ENCODE assay signal across 11 mouse cellular contexts in the genomic region with DNA sequence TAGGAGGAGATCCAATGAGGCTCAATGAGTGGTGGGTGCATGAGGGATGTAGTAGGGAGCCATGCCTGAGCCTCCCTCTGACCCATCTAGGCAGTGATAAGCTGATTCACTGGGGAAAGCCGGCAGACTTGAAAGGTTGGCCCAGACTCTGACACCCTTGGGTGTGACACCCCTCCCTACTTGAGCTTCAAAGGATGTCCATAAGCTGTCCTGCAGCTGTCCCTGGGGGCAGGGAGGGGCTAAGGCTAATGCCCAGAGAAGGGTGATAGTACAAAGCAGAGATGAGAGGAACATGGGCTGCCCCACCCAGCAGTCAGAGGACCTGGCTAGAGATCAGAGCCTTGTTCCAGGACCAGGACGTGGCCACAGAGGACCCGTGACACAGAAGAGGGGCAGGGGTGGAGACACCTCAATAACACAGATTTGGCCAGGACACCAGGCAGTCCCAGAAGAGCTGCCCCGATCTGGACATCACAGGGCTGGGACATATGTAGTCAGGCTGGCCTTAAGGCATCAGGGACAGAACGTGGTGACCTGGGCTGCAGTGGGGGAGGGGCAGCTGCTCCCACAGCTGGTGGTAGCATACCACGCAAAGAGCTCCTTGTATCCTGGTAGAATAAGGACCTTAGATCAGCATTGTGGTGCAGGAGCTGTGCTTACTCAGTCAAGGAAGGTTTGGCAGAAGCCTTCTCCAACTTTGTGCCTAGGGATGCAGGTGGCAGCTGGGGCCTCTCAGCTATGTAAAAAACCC. TPM values are rescaled to one million over a fixed set of nuclear protein-coding genes. Genes with fewer than 3 reads are reported as not detected.
DNase-seq lines count a peak whose midpoint lies in the region; ATAC-seq and TF ChIP-seq lines count a peak whose summit lies in the region.
"Had no signal": no experiment of that assay in that cellular context is flagged by ENCODE, and none has a peak within 500 bp of the region (broad histone marks: within the 10 kb centered on the region; RNA-seq: fewer than 3 reads in every experiment).

No protein-coding gene starts in this region.

- no peak overlapping the region for H3K27ac ChIP-seq in lung, embryonic 15.5 days
- peak overlapping the region; percentile 61 for H3K27ac ChIP-seq in intestine, postnatal 0 days (ENCODE audit: low read depth, low read length)
- H3K27ac ChIP-seq: hindbrain, embryonic 13.5 days had no signal

- WGBS in lung, embryonic 15.5 days: 40% methylated on average over 6 of the region's 6 CpGs
- WGBS in intestine, postnatal 0 days: 46% methylated on average over 6 of the region's 6 CpGs

- H3K9ac ChIP-seq in lung, embryonic 15.5 days: no peak overlapping the region
- no peak overlapping the region for H3K9ac ChIP-seq in intestine, postnatal 0 days (ENCODE audit: low read depth, low read length)
- H3K9ac ChIP-seq: hindbrain, embryonic 13.5 days had no signal

- DNase-seq in gastrocnemius, postnatal 25 days: peak; percentile 6
- DNase-seq in gastrocnemius, adult 18-20 months (ENCODE audit: low spot score): no peak
- no peak for DNase-seq in lung, postnatal 4 days
- DNase-seq in retina, postnatal 7 days (ENCODE audit: low read depth, low spot score): peak; percentile 16
- no peak for DNase-seq in right cerebral cortex, postnatal 4 days
- DNase-seq in left cerebral cortex, postnatal 4 days: no peak
- DNase-seq: adrenal gland, postnatal 10 days; cerebellum, postnatal 25 days had no signal

- H3K4me3 ChIP-seq in lung, embryonic 15.5 days: no peak overlapping the region
- H3K4me3 ChIP-seq in intestine, postnatal 0 days (ENCODE audit: low read depth, low read length): no peak overlapping the region
- H3K4me3 ChIP-seq: hindbrain, embryonic 13.5 days had no signal

- peaks cover 35% of the 10 kb centered on the region for H3K36me3 ChIP-seq in lung, embryonic 15.5 days
- peaks cover 30% of the 10 kb centered on the region for H3K36me3 ChIP-seq in intestine, postnatal 0 days (ENCODE audit: control insufficient read depth, insufficient read depth)

- intact Hi-C loops in left cerebral cortex, postnatal 4 days (cut with DNase I): no loop called here

- H3K9me3 ChIP-seq in lung, embryonic 15.5 days: no peaks in the 10 kb centered on the region
- no peaks in the 10 kb centered on the region for H3K9me3 ChIP-seq in intestine, postnatal 0 days (ENCODE audit: control insufficient read depth)
- H3K9me3 ChIP-seq: hindbrain, embryonic 13.5 days had no signal

- ATAC-seq in lung, embryonic 15.5 days (ENCODE audit: borderline replicate concordance, extremely low read depth, low FRiP score, low TSS enrichment): 0 out of 2 replicates have a peak, but pooled peaks have one; percentile 35
- peak; percentile 12; the same call in 1 of the 2 replicates for ATAC-seq in intestine, postnatal 0 days

- TF ChIP-seq CTCF in intestine, postnatal 0 days (IDR thresholded peaks at IDR 0.05; ENCODE audit: low read depth): no peak

- peaks cover 5% of the 10 kb centered on the region for H3K4me1 ChIP-seq in lung, embryonic 15.5 days
- 0 out of 2 replicates have a peak, but pooled peaks cover 2% of the 10 kb centered on the region for H3K4me1 ChIP-seq in intestine, postnatal 0 days (replicated peaks; ENCODE audit: control insufficient read depth, insufficient read depth, low read length)
- H3K4me1 ChIP-seq: hindbrain, embryonic 13.5 days had no signal

- no peaks in the 10 kb centered on the region for H3K27me3 ChIP-seq in lung, embryonic 15.5 days
- H3K27me3 ChIP-seq in intestine, postnatal 0 days (replicated peaks; ENCODE audit: control insufficient read depth, insufficient read depth, low read length): no peaks in the 10 kb centered on the region
- H3K27me3 ChIP-seq: hindbrain, embryonic 13.5 days had no signal

- no peak overlapping the region for H3K4me2 ChIP-seq in lung, embryonic 15.5 days
- H3K4me2 ChIP-seq in intestine, postnatal 0 days (replicated peaks; ENCODE audit: low read depth): no peak overlapping the region
- H3K4me2 ChIP-seq: hindbrain, embryonic 13.5 days had no signal

RNA-seq across cellular contexts. Expression of a gene that starts 17.0 kb away (rescaled TPM):
- total RNA-seq in gastrocnemius, postnatal 25 days (2021): 10 to 100 TPM; 35.9 to 38.6 TPM
- 10 to 100 TPM; 23.3 to 29.9 TPM for total RNA-seq in gastrocnemius, adult 18-20 months (2021)
- polyA plus RNA-seq in lung, embryonic 15.5 days (2015; fragmentation: Nextera tagmentation; extraction: Ambion mirVana): 35.8 and 36.3 TPM in 2 replicates
- polyA plus RNA-seq in intestine, postnatal 0 days (2015; fragmentation: Nextera tagmentation; extraction: Ambion mirVana): 14.8 and 14.9 TPM in 2 replicates
- 10 to 100 TPM; 17.3 to 17.6 TPM for total RNA-seq in left cerebral cortex, postnatal 4 days (2021)

RNA-seq across cellular contexts. Expression of a gene that starts 33.8 kb away (rescaled TPM):
- total RNA-seq in gastrocnemius, postnatal 25 days (2021): not detected
- under 1 TPM in 1 of 2 experiments, not detected in 1; 0.12 TPM for total RNA-seq in gastrocnemius, adult 18-20 months (2021)
- polyA plus RNA-seq in lung, embryonic 15.5 days (2015; fragmentation: Nextera tagmentation; extraction: Ambion mirVana): 0.39 and 0.50 TPM in 2 replicates
- polyA plus RNA-seq in intestine, postnatal 0 days (2015; fragmentation: Nextera tagmentation; extraction: Ambion mirVana): 1.9 and 2.1 TPM in 2 replicates
- total RNA-seq in left cerebral cortex, postnatal 4 days (2021): 1 to 10 TPM; 3.8 to 4.2 TPM

RNA-seq across cellular contexts. Expression of a gene that starts 39.7 kb away (rescaled TPM):
- total RNA-seq in gastrocnemius, postnatal 25 days (2021): 1 to 10 TPM; 4.7 to 5.0 TPM
- total RNA-seq in gastrocnemius, adult 18-20 months (2021): 1 to 10 TPM; 2.4 to 3.9 TPM
- 10.7 and 11.7 TPM in 2 replicates for polyA plus RNA-seq in lung, embryonic 15.5 days (2015; fragmentation: Nextera tagmentation; extraction: Ambion mirVana)
- polyA plus RNA-seq in intestine, postnatal 0 days (2015; fragmentation: Nextera tagmentation; extraction: Ambion mirVana): 10.3 and 13.6 TPM in 2 replicates
- total RNA-seq in left cerebral cortex, postnatal 4 days (2021): 10 to 100 TPM; 55.4 to 68.1 TPM

RNA-seq across cellular contexts. Expression of a gene that starts 49.0 kb away (rescaled TPM):
- total RNA-seq in gastrocnemius, postnatal 25 days (2021): 1 to 10 TPM; 7.8 to 9.4 TPM
- 1 to 10 TPM; 8.2 to 10.0 TPM for total RNA-seq in gastrocnemius, adult 18-20 months (2021)
- polyA plus RNA-seq in lung, embryonic 15.5 days (2015; fragmentation: Nextera tagmentation; extraction: Ambion mirVana): 12.1 and 14.5 TPM in 2 replicates
- polyA plus RNA-seq in intestine, postnatal 0 days (2015; fragmentation: Nextera tagmentation; extraction: Ambion mirVana): 4.8 and 5.8 TPM in 2 replicates
- total RNA-seq in left cerebral cortex, postnatal 4 days (2021): 1 to 10 TPM; 9.8 to 9.9 TPM

Comparison
In these comparisons a context has a peak if more than half of its experiments do, and no peak if none do; other contexts are left out.
1. DNase-seq: peak in gastrocnemius, postnatal 25 days (single experiment) and retina, postnatal 7 days (single experiment); none in gastrocnemius, adult 18-20 months (single experiment), lung, postnatal 4 days (0 of 2), right cerebral cortex, postnatal 4 days (single experiment) and left cerebral cortex, postnatal 4 days (single experiment).
2. RNA of a gene that starts 33.8 kb away (total RNA-seq): 3.8 to 4.2 TPM in left cerebral cortex, postnatal 4 days; 0.12 TPM in gastrocnemius, adult 18-20 months and not detected in gastrocnemius, postnatal 25 days; every median in the first group is over 4 times any median in the second.
3. RNA of a gene that starts 39.7 kb away (total RNA-seq): 55.4 to 68.1 TPM in left cerebral cortex, postnatal 4 days; 4.7 to 5.0 TPM in gastrocnemius, postnatal 25 days and 2.4 to 3.9 TPM in gastrocnemius, adult 18-20 months; every median in the first group is over 4 times any median in the second.